Mouse (Mus musculus) thymus, postnatal 25 days (tissue): ENCODE measurements around the gene Prss37.
A peak's percentile ranks its signal among the peaks of the same experiment; 100 is the strongest.

Experiments used
- DNase-seq: peaks from one replicate; pipeline ENCODE4 v3.0.0; 2022

Gene Prss37

DNA sequence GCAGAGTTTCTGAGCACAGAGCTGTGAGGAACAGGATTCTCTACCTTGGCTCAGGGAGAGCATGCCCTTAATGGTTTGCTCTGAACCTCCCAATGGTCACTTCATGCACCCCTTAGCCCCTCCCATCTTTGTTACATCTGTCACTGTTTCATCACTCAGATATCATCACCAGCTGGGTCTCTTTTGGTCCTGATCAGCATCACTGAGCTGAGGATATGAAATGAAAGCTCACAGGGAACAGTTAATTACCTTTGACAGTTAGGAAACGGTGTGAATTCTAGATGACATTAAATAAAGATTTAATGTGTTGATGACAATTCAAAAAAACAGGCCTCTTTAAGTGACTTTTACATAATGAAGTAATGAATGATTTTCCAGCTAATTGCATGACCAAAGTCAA lies at the start of gene Prss37:
Gene Prss37 (minus strand): TSS at position 101 of the 400 bp plus-strand sequence.
- DNase-seq, result no peak

DNA sequence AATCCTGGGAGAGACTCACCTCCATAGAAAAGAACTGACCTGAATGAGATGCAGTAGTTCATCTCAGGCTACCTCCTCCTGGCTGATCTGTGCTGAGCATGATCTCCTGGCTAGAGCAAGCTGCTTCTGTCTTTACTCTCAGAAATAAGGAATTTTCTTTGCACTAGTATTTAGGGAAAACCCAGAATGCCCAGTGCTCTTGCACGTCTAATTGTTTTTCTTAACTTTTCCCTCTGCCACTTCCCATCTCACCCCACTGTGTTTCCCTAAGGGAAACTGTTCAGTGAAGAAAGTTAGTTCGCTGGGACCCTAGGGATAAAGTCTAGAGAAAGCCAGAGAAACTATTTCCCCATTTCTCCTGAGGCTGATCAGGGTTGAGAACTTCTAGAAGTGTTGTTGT lies 35.6 kb upstream of the Prss37 start, which contains the start of gene Olfr461:
Gene Olfr461 (minus strand): TSS at position 101 of the 400 bp plus-strand sequence.
- no peak for DNase-seq

DNA sequence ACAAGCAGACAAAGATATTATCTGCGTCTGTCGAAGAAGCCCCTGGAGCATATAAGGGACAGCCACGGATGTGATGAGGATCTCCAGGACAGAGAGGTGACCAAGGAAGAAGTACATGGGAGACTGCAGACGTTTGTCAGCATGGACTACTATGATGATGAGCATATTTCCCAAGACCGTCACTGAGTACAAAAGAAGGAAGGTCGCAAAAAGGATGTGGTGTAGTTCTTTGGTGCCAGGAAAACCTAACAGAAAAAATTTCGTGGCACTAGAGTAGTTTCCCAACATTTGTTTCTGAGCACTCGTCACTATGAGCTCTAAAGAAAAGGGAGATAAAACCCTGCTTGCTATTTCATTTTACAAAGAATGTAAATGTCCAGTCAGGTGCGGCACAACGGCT lies 25.4 kb upstream of the Prss37 start:
- no peak for DNase-seq

DNA sequence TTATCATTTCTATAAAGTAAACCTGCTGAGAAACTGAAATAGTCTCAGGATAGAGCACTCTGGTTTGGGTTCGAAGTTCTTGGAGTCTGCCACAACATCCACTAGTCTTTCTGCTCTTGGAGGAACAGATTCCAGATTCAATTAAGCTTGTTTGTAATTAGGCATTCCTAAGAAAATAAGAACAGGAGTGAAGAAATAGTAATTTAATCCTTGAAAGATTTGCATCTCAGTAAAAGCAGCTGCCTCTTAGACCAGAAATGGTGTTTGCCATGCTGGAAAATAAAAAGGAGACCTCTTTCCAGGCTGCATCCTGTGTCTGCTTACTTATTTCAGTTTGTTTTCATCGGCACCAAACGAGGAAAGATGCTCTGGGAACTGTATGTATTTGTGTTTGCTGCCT lies 26.1 kb downstream of the Prss37 start, which contains the start of gene Tas2r108:
Gene Tas2r108 (plus strand): TSS at position 301 of the 400 bp plus-strand sequence.
- DNase-seq, result no peak

DNA sequence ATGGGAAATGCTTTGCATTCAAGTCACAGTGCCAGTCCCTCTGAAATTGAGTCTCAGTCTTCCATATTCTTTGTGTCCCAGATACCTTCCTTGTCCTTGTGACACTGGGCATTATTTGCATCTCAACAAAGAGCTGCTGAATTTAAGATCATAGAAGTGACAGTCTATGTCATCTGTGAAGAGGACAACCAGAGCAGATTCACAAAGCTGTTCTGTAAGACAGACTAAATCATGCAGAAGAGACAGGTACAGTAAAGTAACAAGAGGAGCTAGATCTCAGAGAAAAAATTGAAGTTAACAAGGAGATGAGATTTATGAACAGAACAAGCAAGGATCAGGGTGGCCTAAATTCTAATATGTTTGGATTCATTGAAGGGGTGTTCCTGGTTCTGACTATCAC lies 28.4 kb downstream of the Prss37 start, which contains the start of gene Tas2r137:
Gene Tas2r137 (plus strand): TSS at position 301 of the 400 bp plus-strand sequence.
- DNase-seq, result no peak

DNA sequence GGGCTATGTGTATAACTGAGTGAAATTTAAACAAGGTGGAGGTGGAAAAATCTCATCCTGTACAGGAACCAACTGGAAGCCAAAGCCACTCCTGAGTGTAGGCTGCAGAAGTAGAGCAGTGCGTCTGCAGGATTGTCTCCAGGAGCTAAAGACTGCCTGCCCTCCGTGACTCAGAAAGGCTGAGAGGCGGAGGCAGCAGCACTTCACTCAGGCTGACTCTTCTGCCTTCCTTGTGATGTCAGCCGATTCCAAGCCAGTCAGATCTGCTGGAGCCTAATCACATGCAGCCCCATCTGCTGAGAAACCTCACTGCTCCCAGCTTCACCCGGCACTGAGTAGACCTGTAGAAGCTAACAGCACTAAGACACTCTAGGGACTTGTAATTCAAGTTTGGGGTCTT lies 37.0 kb downstream of the Prss37 start:
- no peak for DNase-seq

DNA sequence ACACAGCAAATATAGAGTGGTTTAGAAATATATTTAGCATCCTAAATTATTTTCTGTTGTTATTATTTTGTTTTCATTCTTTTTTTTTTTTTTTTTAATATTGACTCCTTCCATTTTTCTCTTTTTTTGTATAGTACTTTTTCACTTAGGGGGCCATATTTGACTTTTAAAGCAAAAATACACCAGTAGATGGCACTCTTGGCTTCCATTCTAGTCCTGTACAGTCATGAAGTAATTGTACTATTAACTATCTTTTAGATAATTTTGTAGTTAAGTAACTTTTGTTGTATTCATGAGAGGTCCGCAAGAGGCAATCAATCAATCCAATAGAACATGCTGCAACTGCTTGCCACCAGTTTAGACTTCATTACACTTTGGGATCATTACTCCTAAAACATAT lies 39.6 kb downstream of the Prss37 start:
- DNase-seq, result no peak

DNA sequence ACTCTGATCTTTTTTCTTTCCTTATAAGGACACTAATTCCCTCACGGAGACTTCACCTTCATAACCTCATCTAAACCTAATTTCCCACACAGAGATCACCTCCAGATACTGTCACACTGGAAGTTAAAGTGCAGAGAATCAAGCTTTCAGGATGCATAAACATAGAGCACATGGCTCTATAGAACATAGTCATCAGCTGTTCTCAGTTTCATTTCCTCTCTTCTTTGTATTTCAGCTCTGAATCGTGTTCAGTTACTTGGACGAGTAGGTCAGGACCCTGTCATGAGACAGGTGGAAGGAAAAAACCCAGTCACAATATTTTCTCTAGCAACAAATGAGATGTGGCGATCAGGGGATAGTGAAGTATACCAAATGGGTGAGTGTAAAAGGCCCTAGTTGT lies 43.2 kb downstream of the Prss37 start:
- DNase-seq, result no peak

DNA sequence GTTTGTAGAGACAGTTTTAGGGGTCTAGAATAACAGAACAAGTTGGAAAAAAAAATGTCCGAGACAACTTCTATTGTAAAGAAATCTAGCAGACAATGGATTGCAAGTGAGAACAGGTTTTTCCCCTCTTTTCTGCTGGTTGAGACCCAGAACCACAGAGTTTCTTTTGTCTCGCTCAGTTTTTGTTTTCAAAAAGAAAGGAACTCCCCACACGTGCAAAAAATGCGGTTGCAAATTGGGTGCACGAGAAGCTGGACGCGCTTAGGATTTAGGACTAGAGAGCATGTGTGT lies 47.6 kb downstream of the Prss37 start:
- DNase-seq, result no peak

DNA sequence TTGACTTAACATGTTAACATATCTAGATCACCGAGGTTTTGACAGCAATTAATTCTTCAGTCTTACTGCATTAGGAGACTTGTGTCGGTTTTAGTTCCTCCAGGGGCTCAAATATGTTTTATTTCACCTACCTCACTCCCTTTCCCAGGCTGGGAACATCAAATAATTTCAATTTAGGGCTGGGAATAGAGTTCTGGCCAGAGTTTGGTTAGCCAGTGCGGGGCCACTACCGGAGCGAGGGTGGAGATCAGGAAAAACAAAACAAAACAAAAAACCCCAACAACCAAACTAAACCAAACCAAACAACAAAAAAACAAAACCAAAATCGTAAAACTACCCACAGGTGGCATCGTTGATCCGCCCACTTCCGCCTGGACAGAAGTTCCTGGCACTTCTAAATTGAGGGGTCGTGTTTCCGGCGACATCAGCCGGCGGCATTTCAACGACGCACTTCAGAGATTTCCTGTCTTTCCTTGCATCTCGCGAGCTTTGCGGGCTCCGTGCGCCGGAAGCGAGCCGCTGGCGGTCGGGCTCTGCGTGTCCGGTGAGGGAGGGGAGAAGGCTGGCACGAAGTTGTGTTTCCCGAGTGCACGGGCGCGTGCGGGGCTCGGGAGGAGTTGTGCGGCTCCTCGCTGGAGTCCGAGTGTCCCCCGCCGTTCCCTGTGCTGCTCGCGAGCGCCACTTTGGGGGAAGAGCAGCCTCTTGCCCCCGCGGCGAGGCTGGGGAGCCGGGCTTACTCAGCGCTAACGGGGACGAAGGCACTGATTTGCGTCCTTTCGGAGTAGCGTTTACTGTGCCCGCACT lies 48.2 kb downstream of the Prss37 start, which contains the start of gene Ssbp1:
Gene Ssbp1 (plus strand): TSS at position 437 of the 804 bp plus-strand sequence.
- peak; percentile 93 for DNase-seq

DNA sequence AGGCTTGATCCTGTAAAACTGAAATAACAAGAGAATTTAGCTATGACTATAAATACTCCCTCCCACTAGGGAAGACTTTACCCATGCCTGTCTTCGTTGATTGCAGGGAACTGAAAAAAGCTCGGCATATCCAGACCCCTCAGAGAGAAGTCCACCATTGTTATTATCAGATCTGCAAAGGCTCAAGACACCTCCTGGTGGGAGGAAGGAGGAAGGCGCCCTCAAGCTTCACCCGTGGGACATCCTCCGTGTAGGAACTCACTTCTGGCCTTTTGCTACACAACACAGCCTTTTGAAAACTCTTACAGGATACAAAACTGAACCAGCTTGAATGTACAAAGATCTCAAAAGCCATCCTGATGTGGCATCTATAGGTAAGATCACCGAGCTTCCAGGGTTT lies 53.6 kb downstream of the Prss37 start:
- DNase-seq, result peak; percentile 8
